Mouse (Mus musculus) cerebellum, adult 2 months (tissue): ENCODE measurements around the gene Igfbp7. TPM values are rescaled to one million over a fixed set of nuclear protein-coding genes. Genes with fewer than 3 reads are reported as not detected.

Experiments
- DNase-seq, 2 experiments: peaks; one replicate each; pipeline ENCODE4 v3.0.0; 2021
- H3K27ac ChIP-seq: fragments of 200-500 bp; 2 replicates; pipeline ENCODE4 v1.5.1; 2012; ENCODE audit warnings: low read length, control low read depth, inconsistent platforms; ENCODE audit not compliant: insufficient read depth
- H3K27me3 ChIP-seq: fragments of 200-500 bp; 2 replicates; pipeline ENCODE4 v1.6.1; 2012; ENCODE audit warnings: inconsistent platforms, mild to moderate bottlenecking, low read length, moderate library complexity; ENCODE audit not compliant: control insufficient read depth, insufficient read depth
- H3K4me1 ChIP-seq: fragments of 200-500 bp; 2 replicates; pipeline ENCODE4 v1.6.1; 2011; ENCODE audit warnings: low read length; ENCODE audit not compliant: control insufficient read depth, insufficient read depth
- H3K4me3 ChIP-seq: fragments of 200-500 bp; replicated peaks from 2 replicates; pipeline ENCODE3; 2011; ENCODE audit warnings: mild to moderate bottlenecking, low read depth, low read length, control low read depth; ENCODE audit not compliant: insufficient read depth
- CTCF ChIP-seq: fragments of 200-500 bp; IDR thresholded peaks from 2 replicates; pipeline ENCODE4 v1.5.1; 2011; ENCODE audit warnings: low read depth, mild to moderate bottlenecking, control low read depth, low read length, moderate library complexity, borderline replicate concordance; ENCODE audit not compliant: insufficient read depth
- POLR2A ChIP-seq: fragments of 200-500 bp; IDR thresholded peaks from 2 replicates; pipeline ENCODE4 v1.6.1; 2011; ENCODE audit warnings: low read length, control low read depth, borderline replicate concordance; ENCODE audit not compliant: insufficient read depth
- WGBS: fragments of 180-500 bp; shearing (Covaris S2); methylation state at CpG from one replicate; pipeline ENCODE4 v1.1.7; 2018; 5-methylcytosine and 5-hydroxymethylcytosine counted together
- polyA plus RNA-seq: library from polyadenylated mRNA; depleted of rRNA; stranded (reverse); fragments of >200 nt; gene quantifications from 2 replicates; pipeline ENCODE4 v1.2.3, GENCODE M21; 2012

Gene Igfbp7
- polyA plus RNA-seq, 1 experiment = 82.5 TPM

GRCm38 (mm10) chr5:77388359-77388758 is 19.5 kb downstream of the Igfbp7 start:
- no peak overlapping the region for H3K4me3 ChIP-seq
- WGBS = 67% methylated on average over 6 of the region's 6 CpGs
- TF ChIP-seq CTCF (no peak), POLR2A (no peak)
- H3K4me1 ChIP-seq = no peaks in the 10 kb centered on the region
- DNase-seq = no peak
- no peak overlapping the region for H3K27ac ChIP-seq
- H3K27me3 ChIP-seq = no peaks in the 10 kb centered on the region

DNA sequence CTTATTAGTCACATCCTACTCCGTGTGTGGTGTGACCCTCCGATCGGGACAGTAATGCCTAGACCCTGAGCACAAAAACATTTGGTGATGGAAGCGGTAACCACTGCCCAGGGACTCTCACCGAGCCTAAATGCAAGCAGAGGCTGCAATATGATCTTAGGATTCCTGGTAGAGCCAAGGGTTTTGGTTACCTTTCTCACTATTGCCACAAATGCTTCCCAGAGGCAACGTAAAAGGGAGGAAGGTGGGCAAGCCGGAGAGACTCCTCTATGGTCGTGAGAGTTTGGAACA is 20.5 kb downstream of the Igfbp7 start:
- Histone ChIP-seq H3K27me3 (no peaks in the 10 kb centered on the region), H3K4me1 (no peaks in the 10 kb centered on the region), H3K27ac (no peak overlapping the region), H3K4me3 (no peak overlapping the region)
- DNase-seq = no peak
- 89% methylated on average over 8 of the region's 8 CpGs for WGBS
- no peak for TF ChIP-seq CTCF
- no peak for TF ChIP-seq POLR2A

DNA sequence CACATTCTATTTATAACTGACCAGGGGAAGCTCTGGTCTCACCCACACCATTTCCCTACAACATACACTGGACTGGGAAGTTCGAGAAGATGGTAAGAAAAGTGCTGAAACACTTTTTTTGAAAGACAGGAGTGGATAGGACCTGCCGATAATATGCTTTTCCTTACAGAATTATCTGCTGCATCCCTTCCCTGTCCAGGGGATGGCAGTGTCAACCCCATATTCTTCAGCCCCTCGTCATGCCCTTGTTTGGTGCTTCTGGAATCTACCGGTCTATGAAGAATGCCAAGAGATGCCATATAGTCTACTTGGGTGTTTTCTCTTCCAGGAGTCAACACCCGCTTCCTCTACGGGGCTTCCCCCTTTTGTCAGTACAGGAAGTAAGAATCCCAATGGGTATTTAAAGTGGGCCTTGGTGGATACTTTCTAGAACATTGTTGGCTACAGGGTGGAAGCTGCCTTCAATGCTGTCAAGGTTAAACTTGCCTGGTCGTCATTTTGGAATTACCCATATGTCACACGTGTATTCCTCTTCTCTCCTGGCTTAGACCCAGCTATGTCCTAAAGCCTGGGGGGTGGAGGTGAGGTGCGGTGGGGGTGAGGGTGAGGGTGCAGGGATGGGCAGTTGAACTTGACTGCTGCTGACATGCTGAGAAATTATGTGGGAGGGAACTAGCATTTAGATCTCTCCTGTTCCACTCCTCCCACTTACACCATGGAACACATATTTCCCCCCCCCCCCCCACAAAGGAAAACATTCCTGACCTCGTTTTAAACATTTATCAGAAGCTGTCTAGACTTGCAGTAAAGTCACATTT is 21.0 kb downstream of the Igfbp7 start:
- WGBS = 62% methylated on average over 10 of the region's 10 CpGs
- Histone ChIP-seq H3K4me1 (no peaks in the 10 kb centered on the region), H3K27ac (no peak overlapping the region), H3K27me3 (no peaks in the 10 kb centered on the region), H3K4me3 (no peak overlapping the region)
- no peak for DNase-seq
- TF ChIP-seq POLR2A (no peak), CTCF (no peak)

DNA sequence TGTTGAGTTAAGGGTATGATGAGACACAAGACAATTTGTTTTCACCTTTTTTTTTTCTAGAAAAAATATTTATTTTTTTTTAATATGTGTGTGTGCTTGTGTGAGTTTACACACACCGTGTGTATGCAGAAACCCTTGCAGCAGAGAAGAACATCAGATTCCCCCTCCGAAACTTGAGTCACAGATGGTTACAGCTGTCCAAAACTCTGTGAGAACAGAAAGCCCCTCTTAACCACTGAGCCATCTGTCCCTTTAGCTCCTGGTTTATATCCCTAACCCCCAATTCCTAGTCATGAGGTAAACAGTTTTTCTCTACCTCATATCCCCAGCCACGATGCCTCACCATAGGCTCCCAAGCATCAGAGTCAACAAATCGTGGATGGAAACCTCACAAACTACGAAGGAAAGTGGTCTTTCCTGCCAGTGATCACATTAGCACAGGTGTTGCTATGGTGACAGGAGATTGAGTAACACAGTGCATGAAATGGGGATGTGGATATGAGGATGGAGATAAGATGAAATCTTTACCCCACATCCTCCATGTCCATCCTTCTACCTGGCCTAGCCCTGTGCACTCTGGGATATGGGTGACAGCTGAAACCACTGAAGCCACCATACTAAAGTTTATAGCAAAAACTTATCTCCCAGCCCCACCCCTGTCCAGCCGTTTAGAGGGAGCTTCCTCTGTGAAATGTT is 21.8 kb downstream of the Igfbp7 start:
- WGBS = 81% methylated on average over 6 of the region's 6 CpGs
- no peak for DNase-seq

GRCm38 (mm10) chr5:77385221-77385620 is 22.6 kb downstream of the Igfbp7 start:
- Histone ChIP-seq H3K4me1 (no peaks in the 10 kb centered on the region), H3K27me3 (no peaks in the 10 kb centered on the region), H3K4me3 (no peak overlapping the region), H3K27ac (no peak overlapping the region)
- DNase-seq = no peak
- no peak for TF ChIP-seq CTCF
- 77% methylated on average over 5 of the region's 5 CpGs for WGBS

More for the DNA sequence above, 21.8 kb downstream of the Igfbp7 start:
- no peaks in the 10 kb centered on the region for H3K4me1 ChIP-seq
- no peaks in the 10 kb centered on the region for H3K27me3 ChIP-seq
- H3K4me3 ChIP-seq = no peak overlapping the region
- no peak overlapping the region for H3K27ac ChIP-seq
- TF ChIP-seq CTCF = no peak
- no peak for TF ChIP-seq POLR2A

DNA sequence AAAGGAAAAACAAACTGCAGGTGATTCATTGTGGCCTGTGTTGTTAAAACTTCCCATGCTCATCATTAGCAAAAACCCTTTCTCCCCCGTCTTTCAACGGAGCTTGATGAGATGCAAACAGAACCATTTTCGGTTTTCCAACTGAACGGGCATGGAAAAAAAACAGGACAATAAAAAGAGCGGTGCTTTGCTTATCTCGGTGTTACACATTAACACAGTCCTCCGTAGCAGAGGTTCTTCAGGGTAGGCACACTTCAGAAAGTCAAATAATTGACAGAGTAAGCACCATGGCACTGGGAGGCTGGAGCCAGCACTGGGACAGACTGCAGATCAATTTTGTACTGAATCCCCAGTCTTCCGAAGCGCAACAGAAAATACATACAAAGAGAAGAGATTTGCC is 23.1 kb downstream of the Igfbp7 start:
- no peaks in the 10 kb centered on the region for H3K27me3 ChIP-seq
- WGBS = 76% methylated on average over 9 of the region's 9 CpGs
- no peak for DNase-seq
- H3K27ac ChIP-seq = no peak overlapping the region
- TF ChIP-seq POLR2A (no peak), CTCF (no peak)
- H3K4me1 ChIP-seq = no peaks in the 10 kb centered on the region
- no peak overlapping the region for H3K4me3 ChIP-seq

DNA sequence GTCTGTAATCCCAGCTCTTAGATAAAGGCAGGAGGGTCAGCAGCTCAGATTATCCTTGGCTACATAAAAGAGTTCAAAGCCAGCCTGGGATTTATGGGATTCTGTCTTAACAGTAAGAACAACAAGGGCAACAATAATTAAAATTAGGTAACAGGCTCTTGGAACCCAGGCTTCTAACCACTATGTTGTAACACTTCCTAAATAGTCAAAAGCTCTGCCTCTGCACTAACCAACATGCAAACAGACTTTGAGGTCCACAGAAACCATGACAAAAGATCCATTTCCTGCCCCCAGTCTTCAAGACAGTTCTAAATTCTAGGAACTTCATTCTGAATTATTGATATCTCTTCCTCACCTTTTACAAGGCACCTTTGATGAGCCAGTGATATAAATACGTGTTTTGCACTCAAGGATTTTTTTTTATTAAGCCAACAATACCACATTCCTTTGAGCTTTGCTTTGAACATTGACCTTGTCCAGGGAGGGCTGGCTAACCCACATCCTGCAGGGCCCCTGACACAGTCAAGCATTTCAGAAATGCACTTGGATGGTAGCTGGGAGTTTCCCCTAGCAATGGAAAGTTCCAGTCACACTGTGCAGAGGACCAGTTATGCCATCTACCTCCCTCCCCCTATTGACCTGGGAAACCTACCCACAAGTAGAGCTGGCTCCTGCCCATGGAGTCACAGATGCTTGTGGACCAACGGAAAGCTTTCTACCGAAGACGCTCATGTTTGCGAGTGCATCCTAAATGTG is 23.9 kb downstream of the Igfbp7 start:
- Histone ChIP-seq H3K27me3 (no peaks in the 10 kb centered on the region), H3K4me3 (no peak overlapping the region), H3K4me1 (no peaks in the 10 kb centered on the region), H3K27ac (no peak overlapping the region)
- TF ChIP-seq CTCF (no peak), POLR2A (no peak)
- no peak for DNase-seq
- 85% methylated on average over 5 of the region's 5 CpGs for WGBS
